Mouse (Mus musculus): ENCODE measurements around the gene Defb22.

Defb22 gene

DNA sequence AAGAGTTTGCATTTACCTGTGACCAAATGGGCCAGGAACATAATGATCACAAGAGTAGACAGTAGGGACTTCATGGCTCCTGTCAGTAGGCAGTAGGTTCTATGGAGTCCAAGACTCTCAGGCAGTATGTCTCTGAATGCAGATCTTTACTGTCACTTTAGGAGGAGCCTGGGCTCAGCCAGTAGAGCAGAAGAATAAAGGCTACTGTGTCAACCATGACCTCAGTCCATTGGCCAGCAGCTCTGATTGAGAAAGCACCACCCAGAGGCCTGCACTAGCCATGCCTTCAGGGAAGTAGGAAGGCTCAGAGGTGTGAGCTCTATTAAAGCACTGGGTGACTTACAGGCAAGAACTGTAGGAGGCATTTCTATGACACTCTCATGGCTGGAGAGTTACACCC lies at the start of gene Defb22:
Gene Defb22 (minus strand): TSS at position 101 of the 400 bp plus-strand sequence.
- no peak for DNase-seq (ENCODE audit: low spot score in 2 of 2)

DNA sequence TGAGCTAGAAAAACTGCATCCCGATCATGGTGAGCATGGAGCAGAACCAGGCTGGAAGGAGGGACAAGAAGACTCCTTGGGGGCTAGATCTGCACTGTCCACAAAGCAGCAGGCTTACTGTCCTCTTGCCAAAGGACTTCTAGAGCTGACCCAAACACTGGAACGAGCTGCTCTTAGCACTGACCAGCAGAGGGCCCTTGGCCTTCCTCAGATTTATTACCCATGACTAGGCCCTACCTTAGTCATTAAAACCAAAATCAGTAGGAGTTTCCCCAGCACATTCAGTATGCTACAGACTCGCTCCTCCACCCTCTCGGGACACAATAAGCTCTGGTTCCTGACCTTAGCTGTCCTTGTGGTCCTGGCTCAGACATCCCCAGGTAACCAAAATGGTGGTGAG lies 28.0 kb upstream of the Defb22 start, which contains the start of gene Defb28:
Gene Defb28 (plus strand): TSS at position 275 of the 400 bp plus-strand sequence.
- no peak for DNase-seq (ENCODE audit: low spot score in 2 of 2)

- no peak for DNase-seq (ENCODE audit: low spot score in 2 of 2)
Measured at GRCm38 (mm10) chr2:152516084-152516483, 26.1 kb upstream of the Defb22 start.

DNA sequence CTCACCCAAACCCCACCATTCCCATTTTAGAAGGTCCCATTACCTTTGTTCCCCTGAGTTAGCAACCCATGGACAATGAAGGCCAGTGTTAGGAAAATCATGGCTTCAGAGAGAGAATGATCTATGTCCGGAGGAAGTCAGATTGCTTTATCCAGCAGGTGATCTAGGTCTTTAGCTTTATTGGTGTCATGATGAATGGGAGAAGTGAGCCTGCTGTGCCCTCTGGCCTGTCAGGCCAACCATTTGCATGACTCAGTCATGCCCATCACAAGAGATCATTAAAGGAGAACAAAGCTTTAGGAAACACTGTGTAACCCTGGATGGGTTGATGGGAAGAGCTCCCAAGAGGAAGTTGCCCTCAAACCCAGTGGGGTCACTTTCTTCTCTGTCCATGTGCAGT lies 21.7 kb upstream of the Defb22 start, which contains the start of gene Defb26:
Gene Defb26 (minus strand): TSS at position 101 of the 400 bp plus-strand sequence.
- no peak for DNase-seq (ENCODE audit: low spot score in 2 of 2)

- DNase-seq (ENCODE audit: low spot score in 2 of 2), result no peak
Measured at GRCm38 (mm10) chr2:152503950-152504349, 14.0 kb upstream of the Defb22 start.

DNA sequence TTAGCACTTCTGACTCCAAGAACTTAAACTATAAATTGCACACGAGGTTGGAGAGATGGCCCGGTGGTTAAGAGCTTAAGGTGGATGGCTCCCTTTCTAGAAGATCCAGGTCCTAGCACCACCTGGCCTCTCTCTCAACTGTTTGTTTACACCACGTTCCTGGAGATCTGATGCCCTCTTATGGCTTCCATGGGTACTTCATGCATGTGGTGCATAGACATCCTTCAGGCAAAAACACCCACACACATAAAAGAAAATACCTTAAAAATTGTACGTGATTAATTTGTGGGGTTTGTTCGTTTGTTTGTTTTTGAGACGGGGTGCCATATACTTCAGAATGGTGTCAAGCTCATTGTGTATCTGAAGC lies 10.9 kb upstream of the Defb22 start:
- no peak for DNase-seq (ENCODE audit: low spot score in 2 of 2)

GRCm38 (mm10) chr2:152500204-152500862 lies 10.4 kb upstream of the Defb22 start:
- no peak for DNase-seq (ENCODE audit: low spot score in 2 of 2)

DNA sequence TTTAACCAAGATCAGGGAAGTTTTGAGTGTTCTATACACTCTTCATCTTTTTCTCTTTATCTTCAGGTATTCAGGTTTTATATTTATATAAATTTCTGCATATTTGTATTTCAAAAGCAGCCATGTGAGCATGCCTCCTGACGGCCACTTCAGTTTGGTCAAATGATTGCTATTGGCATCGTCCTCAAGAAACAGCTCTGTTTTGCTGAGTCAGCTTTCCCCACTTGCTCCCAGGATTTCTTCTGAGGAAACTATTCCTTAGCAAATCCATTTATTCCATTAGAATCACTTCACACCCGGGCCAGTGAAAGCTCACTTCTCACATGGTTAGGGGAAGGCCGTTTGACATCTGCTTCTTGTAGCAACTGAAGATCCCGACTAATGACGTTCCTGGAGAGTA lies 8.1 kb upstream of the Defb22 start:
- DNase-seq (ENCODE audit: low spot score in 2 of 2), result no peak

DNA sequence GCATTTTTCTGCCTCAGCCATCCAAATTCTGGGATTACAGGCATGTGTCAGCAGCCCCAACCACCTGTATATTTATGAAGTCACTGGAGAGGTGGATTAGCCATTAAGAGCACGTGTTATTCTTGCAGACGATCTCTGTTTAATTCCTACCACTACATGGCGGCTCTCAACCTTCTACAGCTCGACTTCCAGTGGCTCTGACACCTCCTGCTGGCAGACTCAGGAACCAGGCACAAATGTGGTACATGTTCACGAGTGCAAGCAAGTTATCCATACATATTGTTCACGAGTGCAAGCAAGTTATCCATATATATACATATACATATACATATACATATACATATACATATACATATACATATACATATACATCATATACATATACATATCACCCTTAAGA lies 3.2 kb upstream of the Defb22 start:
- no peak for DNase-seq (ENCODE audit: low spot score in 2 of 2)

- DNase-seq (ENCODE audit: low spot score in 2 of 2), result no peak
Measured at GRCm38 (mm10) chr2:152487024-152487423, 2.9 kb downstream of the Defb22 start.

GRCm38 (mm10) chr2:152481726-152482125 lies 8.2 kb downstream of the Defb22 start:
- DNase-seq (ENCODE audit: low spot score in 2 of 2), result no peak

DNA sequence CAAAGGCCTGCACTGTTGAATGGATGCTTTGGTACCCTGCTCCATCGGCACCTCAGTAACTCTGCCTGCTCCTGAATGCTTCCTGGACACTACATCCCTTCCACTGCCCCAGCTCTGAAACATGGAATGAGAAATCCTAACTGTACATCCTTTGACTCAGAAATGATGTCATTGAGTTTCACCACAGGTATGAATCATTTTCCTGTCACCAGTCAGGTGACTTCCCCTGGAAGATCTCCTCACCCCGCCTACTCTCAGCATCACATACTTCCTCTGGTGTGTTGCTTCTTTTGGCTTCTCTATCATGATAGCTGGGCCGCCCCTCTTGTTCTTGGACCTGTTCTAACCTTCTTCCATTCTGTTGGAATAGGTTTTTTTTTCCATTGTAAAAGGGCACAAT lies 9.1 kb downstream of the Defb22 start:
- DNase-seq (ENCODE audit: low spot score in 2 of 2), result no peak

GRCm38 (mm10) chr2:152476763-152477162 lies 13.2 kb downstream of the Defb22 start, which contains the start of gene Defb20:
Gene Defb20 (plus strand): TSS chr2:152477063.
- no peak for DNase-seq (ENCODE audit: low spot score in 2 of 2)

GRCm38 (mm10) chr2:152472434-152472833 lies 17.5 kb downstream of the Defb22 start:
- DNase-seq (ENCODE audit: low spot score in 2 of 2), result no peak

- DNase-seq (ENCODE audit: low spot score in 2 of 2), result peak in 1 of 2 experiments; percentile 18
Measured at GRCm38 (mm10) chr2:152470973-152471372, 19.0 kb downstream of the Defb22 start.

DNA sequence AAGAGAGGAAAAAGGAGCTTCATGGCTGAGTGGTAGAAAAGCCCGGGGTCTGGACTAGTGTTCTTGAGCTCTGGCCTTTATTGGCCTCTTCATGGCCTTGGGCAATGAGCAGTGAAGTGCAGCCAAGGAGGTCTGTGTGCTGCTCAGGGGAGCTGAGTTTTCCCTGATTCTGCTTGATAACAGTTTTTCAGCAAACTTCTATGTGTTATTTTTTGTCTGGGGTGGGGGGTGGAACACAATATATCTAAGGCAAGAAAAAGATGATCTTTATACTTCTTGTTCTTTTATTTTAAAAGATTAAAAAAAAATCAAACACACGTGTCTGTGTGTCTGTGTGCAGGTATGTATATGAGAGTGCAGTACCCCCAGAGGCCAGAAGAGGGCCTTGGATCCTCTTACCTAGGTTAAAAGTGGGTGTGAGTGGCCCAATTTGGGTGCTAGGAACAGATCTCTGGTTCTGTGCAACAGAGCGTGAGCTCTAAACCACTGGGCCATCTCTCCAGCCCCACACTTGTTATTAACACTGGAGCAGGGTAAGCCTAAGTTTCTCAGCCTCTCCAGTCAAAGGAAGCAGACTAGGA lies 25.3 kb downstream of the Defb22 start, which contains the start of gene Defb23:
Gene Defb23 (minus strand): TSS at position 51 of the 581 bp plus-strand sequence.
- DNase-seq (ENCODE audit: low spot score in 2 of 2), result no peak

DNA sequence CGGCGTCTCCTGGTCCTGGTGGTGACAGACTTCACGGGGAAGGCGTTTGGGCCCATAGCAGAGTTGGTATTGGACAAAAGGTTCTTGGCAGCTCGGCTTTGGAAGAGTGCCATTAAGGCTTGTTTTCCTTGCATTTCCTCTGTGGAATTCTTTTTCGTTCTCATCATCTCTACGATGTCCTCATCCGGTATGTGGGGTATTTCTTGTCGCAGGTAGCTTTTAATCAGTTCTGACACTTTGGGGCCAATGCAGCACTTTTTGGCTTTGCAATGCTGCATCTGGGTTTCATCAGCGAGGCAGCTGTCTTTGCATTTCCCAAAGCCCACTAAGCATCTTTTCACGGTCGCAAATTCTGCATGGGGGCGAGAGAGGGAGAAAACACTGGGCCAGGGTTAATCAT lies 30.7 kb downstream of the Defb22 start:
- DNase-seq (ENCODE audit: low spot score in 2 of 2), result no peak

GRCm38 (mm10) chr2:152452101-152452781 lies 37.7 kb downstream of the Defb22 start:
- DNase-seq (ENCODE audit: low spot score in 2 of 2), result no peak

- peak in 1 of 2 experiments; percentile 35 for DNase-seq (ENCODE audit: low spot score in 2 of 2)
Measured at GRCm38 (mm10) chr2:152450241-152450640, 39.7 kb downstream of the Defb22 start.

DNA sequence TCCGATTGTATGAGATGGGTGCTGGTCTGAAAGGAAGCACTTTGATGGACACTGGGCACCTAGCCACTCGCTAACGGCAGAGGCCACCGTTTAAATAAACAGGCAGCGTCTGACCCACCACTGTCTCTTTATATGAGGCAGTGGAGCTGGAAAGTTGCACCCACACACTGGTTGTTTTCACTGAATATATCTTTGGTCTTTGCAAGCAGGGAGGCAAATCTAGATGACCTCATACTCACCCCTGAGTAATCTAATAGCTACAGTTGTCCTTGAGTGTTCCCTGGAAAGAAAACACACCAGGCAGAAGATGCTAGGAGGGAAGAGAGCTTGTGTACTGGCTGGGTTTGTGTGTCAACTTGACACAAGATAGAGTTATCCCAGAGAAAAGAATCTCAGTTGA lies 42.5 kb downstream of the Defb22 start:
- DNase-seq (ENCODE audit: low spot score in 2 of 2), result no peak

DNA sequence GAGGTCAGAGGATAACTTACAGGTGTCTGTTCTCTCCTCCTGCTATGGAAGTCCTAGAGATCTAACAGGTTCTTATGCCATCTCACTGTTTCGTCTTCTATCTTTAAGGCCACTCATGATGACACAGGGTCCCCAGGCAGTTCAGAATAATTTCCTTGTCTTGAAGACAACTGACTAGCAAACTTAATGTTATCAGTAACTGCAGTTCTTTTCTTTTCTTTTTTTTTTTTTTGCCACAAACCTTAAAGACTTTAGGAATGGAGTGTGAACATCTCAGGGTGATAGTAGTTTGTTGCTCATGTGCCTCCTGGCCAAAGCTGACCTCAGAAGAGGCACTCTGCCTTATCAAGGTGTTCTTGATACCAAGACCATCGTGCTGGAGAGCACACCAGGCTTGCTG lies 43.3 kb downstream of the Defb22 start:
- DNase-seq (ENCODE audit: low spot score in 2 of 2), result no peak

- no peak for DNase-seq (ENCODE audit: low spot score in 2 of 2)
Measured at GRCm38 (mm10) chr2:152443281-152443680, 46.7 kb downstream of the Defb22 start.

GRCm38 (mm10) chr2:152442322-152442721 lies 47.6 kb downstream of the Defb22 start:
- no peak for DNase-seq (ENCODE audit: low spot score in 2 of 2)

Data from thymus, postnatal 10 days (tissue).